Mouse (Mus musculus) hindbrain, embryonic 11.5 days (tissue): ENCODE measurements at regions not wholly inside any gene's neighbourhood (a gene's known extent, or its start where the extent isn't known, plus 50 kb on each side); places are given as distances from the start of the nearest gene placed in this dataset.
A peak's percentile ranks its signal among the peaks of the same experiment; 100 is the strongest.

ENCODE experiments used
- ATAC-seq: fragments of 200-750 bp; cut with Nextera tagmentation; 2 replicates; pipeline ENCODE4 v1.8.0; 2017; ENCODE audit warnings: mild to moderate bottlenecking, moderate TSS enrichment, moderate library complexity; ENCODE audit not compliant: low FRiP score
- DNase-seq: peaks from one replicate; pipeline ENCODE4 v3.0.0-alpha.2; 2015; ENCODE audit warnings: low spot score
- H3K27ac ChIP-seq: fragments of 300-500 bp; sonication (generic); 2 replicates; pipeline ENCODE4 v1.5.1; 2014; ENCODE audit warnings: mild to moderate bottlenecking, low read depth, low read length
- H3K27me3 ChIP-seq: fragments of 300-500 bp; sonication (generic); 2 replicates; pipeline ENCODE4 v1.6.1; 2014; ENCODE audit warnings: mild to moderate bottlenecking, low read length, moderate library complexity, mixed read lengths; ENCODE audit not compliant: control insufficient read depth, insufficient read depth
- H3K36me3 ChIP-seq: fragments of 300-500 bp; sonication (generic); 2 replicates; pipeline ENCODE4 v1.6.1; 2014; ENCODE audit warnings: mild to moderate bottlenecking, low read length, moderate library complexity, mixed read lengths; ENCODE audit not compliant: control insufficient read depth, insufficient read depth
- H3K4me1 ChIP-seq: fragments of 300-500 bp; sonication (generic); replicated peaks from 2 replicates; pipeline ENCODE4 v1.6.1; 2014; ENCODE audit warnings: low read length, mixed read lengths; ENCODE audit not compliant: control insufficient read depth, insufficient read depth
- H3K4me2 ChIP-seq: fragments of 300-500 bp; sonication (generic); replicated peaks from 2 replicates; pipeline ENCODE4 v1.6.1; 2014; ENCODE audit warnings: mild to moderate bottlenecking, low read depth, low read length
- H3K4me3 ChIP-seq: fragments of 300-500 bp; sonication (generic); 2 replicates; pipeline ENCODE4 v1.5.1; 2014; ENCODE audit warnings: low read depth, low read length
- H3K9ac ChIP-seq: fragments of 300-500 bp; sonication (generic); 2 replicates; pipeline ENCODE4 v1.6.1; 2014; ENCODE audit warnings: low read depth, low read length
- H3K9me3 ChIP-seq: fragments of 300-500 bp; sonication (generic); 2 replicates; pipeline ENCODE4 v1.6.1; 2016; ENCODE audit warnings: low read length; ENCODE audit not compliant: control insufficient read depth
- WGBS: fragments of 180-500 bp; shearing (Covaris S2); extraction: QIAGEN DNeasy Blood & Tissue Kit; methylation state at CpG from one replicate; pipeline ENCODE4 v1.1.7; 2014; 5-methylcytosine and 5-hydroxymethylcytosine counted together

DNA sequence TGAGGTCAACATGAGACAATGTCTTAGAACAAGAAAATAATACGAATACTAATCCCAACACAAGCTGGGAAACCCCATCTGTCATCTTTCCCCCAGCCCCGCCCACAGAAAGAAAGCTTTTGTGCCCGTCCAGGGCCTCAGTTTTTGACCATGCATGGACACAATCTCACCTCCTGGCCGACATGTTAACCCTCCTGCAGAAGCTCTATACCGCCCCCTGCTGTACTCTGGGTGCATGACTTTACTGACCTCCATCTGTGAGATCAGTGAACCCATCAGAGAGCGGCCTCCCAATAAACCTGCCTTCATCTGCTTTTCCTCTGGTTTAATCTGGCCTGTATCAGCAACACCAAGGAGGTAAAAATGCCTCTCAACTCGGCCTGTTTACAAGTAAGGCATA lies 109.6 kb upstream of the Tbc1d5 start:
- no peak overlapping the region for H3K4me3 ChIP-seq
- H3K27ac ChIP-seq = no peak overlapping the region
- no peaks in the 10 kb centered on the region for H3K27me3 ChIP-seq
- H3K4me2 ChIP-seq = no peak overlapping the region
- WGBS = 77% methylated on average over 7 of the region's 7 CpGs
- no peaks in the 10 kb centered on the region for H3K4me1 ChIP-seq
- DNase-seq = peak; percentile 14
- ATAC-seq = peak; percentile 10; the same call in 1 of the 2 replicates
- no peaks in the 10 kb centered on the region for H3K9me3 ChIP-seq
- no peak overlapping the region for H3K9ac ChIP-seq
- H3K36me3 ChIP-seq = no peaks in the 10 kb centered on the region

GRCm38 (mm10) chr17:51287878-51288277 lies 108.7 kb upstream of the Tbc1d5 start:
- no peaks in the 10 kb centered on the region for H3K9me3 ChIP-seq
- H3K4me3 ChIP-seq = no peak overlapping the region
- WGBS = 85% methylated on average over 8 of the region's 8 CpGs
- H3K36me3 ChIP-seq = no peaks in the 10 kb centered on the region
- H3K4me1 ChIP-seq = no peaks in the 10 kb centered on the region
- H3K27ac ChIP-seq = no peak overlapping the region
- H3K4me2 ChIP-seq = no peak overlapping the region
- DNase-seq (no peak), ATAC-seq (no peak)
- H3K27me3 ChIP-seq = no peaks in the 10 kb centered on the region
- no peak overlapping the region for H3K9ac ChIP-seq

- no peak overlapping the region for H3K27ac ChIP-seq
- no peaks in the 10 kb centered on the region for H3K4me1 ChIP-seq
- DNase-seq (no peak), ATAC-seq (no peak)
- H3K4me3 ChIP-seq = no peak overlapping the region
- no peaks in the 10 kb centered on the region for H3K36me3 ChIP-seq
- 75% methylated on average over 5 of the region's 5 CpGs for WGBS
- H3K27me3 ChIP-seq = no peaks in the 10 kb centered on the region
- no peaks in the 10 kb centered on the region for H3K9me3 ChIP-seq
- H3K4me2 ChIP-seq = no peak overlapping the region
- no peak overlapping the region for H3K9ac ChIP-seq
Observed at GRCm38 (mm10) chr17:51285362-51285761, 106.2 kb upstream of the Tbc1d5 start.

DNA sequence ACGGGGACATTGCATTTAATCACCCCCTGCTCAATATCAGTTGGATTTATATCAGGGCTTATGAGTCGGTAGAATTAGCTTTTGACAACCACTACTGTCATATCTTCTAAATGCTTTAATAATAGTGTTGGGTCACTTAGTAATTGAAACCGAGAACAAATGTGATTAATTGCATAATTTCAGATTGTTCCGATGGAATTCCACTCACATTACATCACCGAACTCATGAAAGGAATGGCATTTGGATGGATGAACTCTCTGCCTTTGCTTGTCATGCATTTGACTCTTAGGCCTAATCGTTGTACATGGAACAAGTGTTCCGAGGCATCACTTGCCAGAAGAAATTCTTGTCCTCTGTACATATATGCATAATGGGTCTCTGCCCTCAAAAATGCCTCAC lies 99.6 kb upstream of the Tbc1d5 start:
- H3K4me3 ChIP-seq = no peak overlapping the region
- 84% methylated on average over 7 of the region's 7 CpGs for WGBS
- H3K9ac ChIP-seq = no peak overlapping the region
- no peaks in the 10 kb centered on the region for H3K9me3 ChIP-seq
- H3K4me1 ChIP-seq = no peaks in the 10 kb centered on the region
- no peak overlapping the region for H3K4me2 ChIP-seq
- ATAC-seq = no peak
- H3K27me3 ChIP-seq = no peaks in the 10 kb centered on the region
- DNase-seq = no peak
- no peaks in the 10 kb centered on the region for H3K36me3 ChIP-seq
- H3K27ac ChIP-seq = no peak overlapping the region

DNA sequence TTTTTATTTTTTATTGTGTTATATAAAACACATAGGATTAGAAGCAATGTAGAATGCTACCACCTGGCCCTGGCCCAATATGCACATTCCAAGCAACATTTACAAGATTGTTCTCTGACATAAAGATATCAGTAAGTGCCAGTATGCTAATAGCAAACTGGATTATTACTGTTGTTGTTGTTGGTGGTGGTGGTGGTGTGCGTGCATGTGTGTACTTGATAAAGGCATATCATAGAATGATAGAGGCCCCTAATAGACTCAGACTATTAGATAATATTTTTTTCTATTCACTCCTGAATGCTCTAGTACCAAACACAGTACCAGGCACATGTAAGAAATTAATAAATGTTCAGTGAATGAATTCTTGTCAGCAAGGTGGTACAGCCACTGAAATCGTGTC lies 98.9 kb upstream of the Tbc1d5 start:
- Histone ChIP-seq H3K36me3 (no peaks in the 10 kb centered on the region), H3K9ac (no peak overlapping the region), H3K27me3 (no peaks in the 10 kb centered on the region), H3K4me2 (no peak overlapping the region), H3K4me3 (no peak overlapping the region), H3K27ac (no peak overlapping the region), H3K4me1 (no peaks in the 10 kb centered on the region), H3K9me3 (no peaks in the 10 kb centered on the region)
- no peak for ATAC-seq
- 89% methylated on average over 2 of the region's 2 CpGs for WGBS
- no peak for DNase-seq

DNA sequence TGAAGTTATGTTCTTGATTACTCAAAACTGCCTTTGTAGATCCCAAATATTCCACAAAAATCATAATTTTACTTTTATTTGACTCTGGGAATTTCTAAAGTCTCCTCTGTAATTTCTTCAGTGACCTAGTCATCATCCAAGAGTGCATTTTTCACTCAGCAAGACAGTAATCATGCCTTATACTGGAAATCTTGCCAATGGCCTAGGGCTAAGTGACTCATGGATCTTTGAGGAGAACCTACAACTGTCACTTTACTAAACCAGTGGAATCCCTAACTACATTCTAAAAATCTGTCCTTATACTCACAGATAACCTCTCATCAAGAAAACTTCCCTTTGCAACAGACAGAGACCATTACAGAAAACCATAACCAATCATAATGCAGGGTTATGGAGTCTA lies 98.0 kb upstream of the Tbc1d5 start:
- ATAC-seq (no peak), DNase-seq (no peak)
- no peak overlapping the region for H3K9ac ChIP-seq

GRCm38 (mm10) chr17:51272025-51272424 lies 92.9 kb upstream of the Tbc1d5 start:
- H3K27me3 ChIP-seq = no peaks in the 10 kb centered on the region
- H3K36me3 ChIP-seq = no peaks in the 10 kb centered on the region
- H3K9ac ChIP-seq = no peak overlapping the region
- no peaks in the 10 kb centered on the region for H3K4me1 ChIP-seq
- no peak overlapping the region for H3K4me3 ChIP-seq
- 76% methylated on average over 1 of the region's 1 CpGs for WGBS
- H3K27ac ChIP-seq = no peak overlapping the region
- no peaks in the 10 kb centered on the region for H3K9me3 ChIP-seq
- no peak for ATAC-seq
- no peak for DNase-seq
- H3K4me2 ChIP-seq = no peak overlapping the region

More for the DNA sequence above, 98.0 kb upstream of the Tbc1d5 start:
- Histone ChIP-seq H3K27me3 (no peaks in the 10 kb centered on the region), H3K27ac (no peak overlapping the region), H3K4me3 (no peak overlapping the region), H3K36me3 (no peaks in the 10 kb centered on the region), H3K4me2 (no peak overlapping the region), H3K4me1 (no peaks in the 10 kb centered on the region), H3K9me3 (no peaks in the 10 kb centered on the region)

- no peak for ATAC-seq
- Histone ChIP-seq H3K9me3 (no peaks in the 10 kb centered on the region), H3K27me3 (no peaks in the 10 kb centered on the region), H3K9ac (no peak overlapping the region), H3K4me3 (no peak overlapping the region), H3K4me1 (no peaks in the 10 kb centered on the region), H3K4me2 (no peak overlapping the region), H3K36me3 (no peaks in the 10 kb centered on the region), H3K27ac (no peak overlapping the region)
- DNase-seq = no peak
- 70% methylated on average over 3 of the region's 3 CpGs for WGBS
Observed at GRCm38 (mm10) chr17:51262946-51263345, 83.8 kb upstream of the Tbc1d5 start.

DNA sequence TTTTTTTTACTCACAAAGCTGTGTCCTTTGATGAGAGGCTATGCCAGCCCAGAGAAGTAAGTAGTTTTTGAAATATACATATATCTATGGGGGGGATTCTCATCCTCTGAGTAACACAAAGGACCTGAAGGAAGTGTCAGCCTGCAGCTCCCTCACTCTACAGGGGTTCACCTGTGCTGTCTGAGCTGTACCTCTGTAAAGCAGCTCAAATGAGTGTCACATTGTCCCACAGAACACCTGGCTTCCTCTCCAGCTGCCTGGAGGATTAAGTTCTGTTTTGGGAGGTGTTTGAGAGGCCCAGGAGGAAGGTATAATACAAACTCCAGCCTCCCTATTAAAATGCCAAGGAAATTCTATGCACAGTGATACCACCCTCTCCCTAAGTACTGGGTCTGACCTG lies 83.3 kb upstream of the Tbc1d5 start:
- Histone ChIP-seq H3K27me3 (no peaks in the 10 kb centered on the region), H3K36me3 (no peaks in the 10 kb centered on the region), H3K4me1 (no peaks in the 10 kb centered on the region), H3K4me2 (no peak overlapping the region), H3K9me3 (no peaks in the 10 kb centered on the region), H3K27ac (no peak overlapping the region), H3K4me3 (no peak overlapping the region), H3K9ac (no peak overlapping the region)
- DNase-seq = no peak
- ATAC-seq = no peak
